13 mouse cellular contexts compared by ENCODE assay signal in the genomic region with DNA sequence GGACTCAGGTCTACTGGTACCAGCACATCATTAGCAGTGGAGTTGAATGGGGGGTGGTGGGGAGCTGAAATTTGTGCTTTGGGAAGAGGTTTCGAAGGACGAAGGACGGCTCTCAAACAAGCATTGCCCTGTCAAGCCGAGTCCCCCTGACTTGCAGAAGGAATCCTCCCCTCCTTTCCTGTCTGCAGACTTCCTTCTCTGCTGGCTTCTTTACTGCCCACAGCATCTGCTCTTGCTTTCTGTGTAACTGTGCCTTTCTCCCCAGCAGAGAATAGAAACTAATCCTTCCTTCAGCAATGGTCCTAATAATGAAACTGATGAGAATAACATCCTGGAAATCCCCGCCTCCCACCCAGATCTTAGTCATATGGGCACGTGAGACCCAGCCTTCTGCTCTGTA.
"Had no signal": no experiment of that assay in that cellular context is flagged by ENCODE, and none has a peak within 500 bp of the region (broad histone marks: within the 10 kb centered on the region; RNA-seq: fewer than 3 reads in every experiment).

No protein-coding gene starts in this region.

- DNase-seq: kidney, adult 18-20 months; kidney, postnatal 14 days; layer of hippocampus, postnatal 36 days; lung, adult 2 months; lung, postnatal 36 days; retina, postnatal 1 day; spleen, adult 18-20 months; thymus, adult 2 months; thymus, postnatal 36 days had no signal

- H3K27ac ChIP-seq: intestine, embryonic 15.5 days; limb, embryonic 12.5 days; liver, embryonic 15.5 days; neural tube, embryonic 12.5 days had no signal

- H3K4me1 ChIP-seq: intestine, embryonic 15.5 days; liver, embryonic 15.5 days; neural tube, embryonic 12.5 days had no signal

- H3K4me3 ChIP-seq: intestine, embryonic 15.5 days; limb, embryonic 12.5 days; liver, embryonic 15.5 days; neural tube, embryonic 12.5 days had no signal
